Mouse (Mus musculus) lung, postnatal 14 days (tissue): ENCODE results near the gene Gm5640.
"Not testable (repeated sequence)": the region's sequence is repeated elsewhere in the genome, so short reads cannot be mapped to it uniquely, and the experiment has no call there.

Experiments used
- DNase-seq: peaks from one replicate; pipeline ENCODE4 v3.0.0; 2021

Gene Gm5640

GRCm38 (mm10) chrX:74645466-74646323 lies at the start of gene Gm5640:
Gm5640 (minus strand) TSS chrX:74645635.
- peak; percentile 25 for DNase-seq

- not testable (repeated sequence) for DNase-seq
These were observed 958 bp upstream of the Gm5640 start for GRCm38 (mm10) chrX:74646393-74646792.

GRCm38 (mm10) chrX:74592379-74592778 lies 53.1 kb downstream of the Gm5640 start, which contains the start of gene Olfr1325:
Olfr1325 (plus strand) TSS chrX:74592679.
- DNase-seq, result no peak
